Mouse (Mus musculus) spleen, adult 2 months (tissue): Measurements from ENCODE around the gene St8sia4.
"Not testable (repeated sequence)": the region's sequence is repeated elsewhere in the genome, so short reads cannot be mapped to it uniquely, and the experiment has no call there.

Experiments
- CTCF ChIP-seq: fragments of 200-500 bp; IDR thresholded peaks from 2 replicates; pipeline ENCODE4 v1.5.1; 2011; ENCODE audit warnings: mild to moderate bottlenecking, inconsistent platforms; ENCODE audit not compliant: insufficient read depth, insufficient read length, insufficient replicate concordance; ENCODE audit errors: extremely low read depth
- POLR2A ChIP-seq: fragments of 200-500 bp; IDR thresholded peaks from 2 replicates; pipeline ENCODE4 v1.6.1; 2011; ENCODE audit warnings: low read depth, low read length, inconsistent platforms

DNA sequence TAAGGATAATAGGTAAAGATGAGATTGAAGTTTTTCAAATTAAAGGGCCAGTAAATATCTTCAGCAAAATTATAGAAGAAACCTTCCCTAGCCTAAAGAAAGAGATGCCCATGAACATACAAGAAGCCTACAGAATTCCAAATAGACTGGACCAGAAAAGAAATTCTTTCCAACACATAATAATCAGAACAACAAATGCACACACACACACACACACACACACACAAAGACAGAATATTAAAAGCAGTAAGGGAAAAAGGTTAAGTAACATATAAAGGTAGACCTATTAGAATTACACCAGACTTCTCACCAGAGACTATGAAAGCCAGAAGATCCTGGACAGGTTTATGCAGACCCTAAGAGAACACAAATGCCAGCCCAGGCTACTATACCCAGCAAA lies 112.8 kb downstream of the St8sia4 start:
- TF ChIP-seq POLR2A, CTCF: not testable (repeated sequence)
